Mouse (Mus musculus) CH12.LX (cell line): Measurements from ENCODE around the gene Adgrl3.

ENCODE experiments used
- BHLHE40 ChIP-seq: IDR thresholded peaks from 2 replicates; pipeline ENCODE4 v1.6.1; 2011; ENCODE audit warnings: mild to moderate bottlenecking, low read depth, low read length, improper control_type of control experiment
- CTCF ChIP-seq, 2 experiments: IDR thresholded peaks in 1 of 2; conservative IDR thresholded peaks in 1 of 2; 2 replicates each; pipeline ENCODE4 v1.5.1; 2011 to 2012; ENCODE audit warnings: low read depth in 2 of 2, low read length in 2 of 2, improper control_type of control experiment in 1 of 2, inconsistent platforms in 1 of 2, mild to moderate bottlenecking in 1 of 2, moderate library complexity in 1 of 2
- ELF1 ChIP-seq: IDR thresholded peaks from 2 replicates; pipeline ENCODE4 v1.6.1; 2014; ENCODE audit warnings: low read depth, mild to moderate bottlenecking, inconsistent platforms, low read length, improper control_type of control experiment
- EP300 ChIP-seq: IDR thresholded peaks from 2 replicates; pipeline ENCODE4 v1.6.1; 2011; ENCODE audit warnings: low read length, improper control_type of control experiment
- POLR2A ChIP-seq: IDR thresholded peaks from 2 replicates; pipeline ENCODE4 v1.6.1; 2011; ENCODE audit warnings: low read depth, mild to moderate bottlenecking, improper control_type of control experiment, low read length
- TBP ChIP-seq: conservative IDR thresholded peaks from 2 replicates; pipeline ENCODE4 v1.6.1; 2011; ENCODE audit warnings: low read depth, low read length, improper control_type of control experiment
- USF2 ChIP-seq: conservative IDR thresholded peaks from 2 replicates; pipeline ENCODE4 v1.6.1; 2011; ENCODE audit warnings: low read depth, low read length, improper control_type of control experiment
- ZKSCAN1 ChIP-seq: IDR thresholded peaks from 2 replicates; pipeline ENCODE4 v1.6.1; 2012; ENCODE audit warnings: low read depth, inconsistent platforms, low read length, improper control_type of control experiment, borderline replicate concordance

DNA sequence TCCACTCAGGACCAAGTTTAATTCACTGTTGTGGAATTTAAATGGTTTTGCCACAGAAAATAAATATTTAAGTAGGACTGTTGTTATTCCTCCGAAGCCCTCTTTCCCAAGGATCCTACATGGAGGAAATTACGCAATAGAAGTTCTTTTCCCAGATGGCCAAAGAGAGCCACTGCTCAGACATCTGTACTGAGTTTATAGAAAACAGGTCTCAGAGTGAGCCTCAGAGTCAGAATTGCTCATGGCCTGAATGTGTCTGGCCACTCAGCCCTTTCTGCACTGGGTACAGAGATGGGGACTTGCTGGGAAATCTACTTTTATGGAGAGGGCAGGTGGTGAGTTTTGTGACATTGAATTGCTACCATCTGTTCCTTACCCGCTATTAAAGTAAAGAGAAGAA lies 74.7 kb downstream of the Adgrl3 start:
- no peak for TF ChIP-seq TBP
- TF ChIP-seq USF2 = no peak
- TF ChIP-seq POLR2A = no peak
- TF ChIP-seq CTCF (conservative IDR thresholded peaks at IDR 0.05 in 1 of 2, IDR thresholded peaks at IDR 0.05 in 1 of 2; ENCODE audit: low read depth in 2 of 2, low read length in 2 of 2) = no peak
- no peak for TF ChIP-seq ELF1
- no peak for TF ChIP-seq BHLHE40
- no peak for TF ChIP-seq EP300
- no peak for TF ChIP-seq ZKSCAN1
